Mouse (Mus musculus): Measurements from ENCODE around the gene Dync2li1.

Gene Dync2li1

GRCm38 (mm10) chr17:84626276-84626856 is at the start of gene Dync2li1:
Gene Dync2li1, plus strand, starts transcription at chr17:84626496.
- in situ Hi-C loops (cut with MboI) = no loop called here

DNA sequence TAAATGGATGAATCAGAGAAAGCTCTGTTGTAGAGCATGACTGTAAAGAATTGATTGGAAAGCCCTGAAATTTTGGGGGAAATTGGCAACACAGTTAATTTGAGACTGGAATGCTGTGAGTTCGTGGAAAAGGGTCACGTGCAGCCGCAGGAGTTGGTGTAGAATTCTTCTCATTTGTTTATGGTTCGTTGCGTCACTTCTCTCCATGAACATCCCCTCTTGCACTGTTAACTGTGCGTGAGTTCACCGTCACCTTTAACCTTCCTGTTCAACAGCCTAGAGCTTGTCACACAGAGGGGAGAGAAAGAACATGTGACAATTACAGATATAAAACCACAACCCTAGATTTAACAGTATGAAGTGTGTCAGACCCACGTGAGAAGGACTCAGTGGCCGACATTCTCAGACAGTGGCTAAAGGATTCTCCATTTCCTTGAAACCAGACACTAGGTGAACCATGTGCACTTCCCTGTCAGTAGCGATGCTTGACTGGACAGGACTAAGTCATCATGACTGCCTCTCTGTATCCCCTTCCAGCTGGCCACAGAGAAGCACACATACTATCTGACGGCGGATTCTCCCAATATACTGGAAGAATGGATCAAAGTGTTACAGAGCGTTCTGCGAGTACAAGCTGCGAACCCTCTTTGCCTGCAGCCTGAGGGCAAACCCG is 49.5 kb upstream of the Dync2li1 start:
- in situ Hi-C loops (cut with MboI) = no loop called here

DNA sequence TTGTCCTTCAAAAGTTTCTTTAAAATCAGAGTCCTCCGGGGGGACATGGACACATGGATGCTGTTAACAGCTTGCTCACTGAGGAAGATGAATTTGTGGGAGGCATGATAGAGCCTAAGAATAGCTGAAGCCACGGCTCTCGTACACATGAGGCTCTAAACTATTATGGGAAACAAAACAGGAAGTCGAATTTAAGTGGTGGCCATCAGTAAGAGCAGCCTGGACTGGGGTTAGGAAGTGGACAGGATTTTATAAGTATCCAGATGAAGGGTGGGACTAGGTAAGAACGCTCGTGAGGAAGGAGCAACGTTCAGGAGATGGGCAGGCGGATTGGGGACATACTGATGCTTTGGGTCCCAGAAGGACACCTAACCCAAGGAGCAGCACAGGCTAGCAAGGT is 47.0 kb upstream of the Dync2li1 start:
- in situ Hi-C loops (cut with MboI) = no loop called here

- in situ Hi-C loops (cut with MboI) = no loop called here
Observed at GRCm38 (mm10) chr17:84579817-84580216, 46.5 kb upstream of the Dync2li1 start.

- in situ Hi-C loops (cut with MboI) = no loop called here
Observed at GRCm38 (mm10) chr17:84580821-84581220, 45.5 kb upstream of the Dync2li1 start.

DNA sequence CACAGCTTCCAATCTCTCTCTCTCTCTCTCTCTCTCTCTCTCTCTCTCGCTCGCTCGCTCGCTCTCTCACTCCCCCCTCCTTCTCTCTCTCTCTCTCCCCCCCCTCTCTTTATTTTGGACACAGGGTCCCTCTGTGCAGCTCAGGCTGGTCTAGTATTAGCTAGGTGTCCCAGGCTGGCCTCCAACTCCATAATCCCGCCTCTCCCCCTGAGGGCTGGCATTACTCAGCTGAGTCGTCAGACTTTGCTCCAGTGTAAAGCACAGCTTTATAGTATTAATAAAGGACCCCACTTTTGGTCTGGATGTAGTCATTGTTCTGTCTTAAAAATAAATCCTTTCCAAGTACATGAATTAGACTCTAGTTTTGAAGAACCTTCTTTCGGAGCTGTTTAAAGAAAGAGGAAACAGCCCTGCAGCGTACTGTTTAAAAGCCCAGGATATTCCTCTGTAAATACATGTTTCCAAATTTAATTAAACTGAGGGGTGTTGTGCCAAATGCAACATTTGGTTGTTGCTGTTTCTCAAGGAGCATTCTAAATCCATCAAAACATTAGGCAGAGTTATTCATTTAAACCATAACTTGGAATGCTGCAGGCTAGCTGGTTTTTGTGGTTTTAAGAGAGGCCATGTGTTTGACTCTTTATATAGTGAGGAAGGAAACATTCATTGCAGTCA is 44.4 kb upstream of the Dync2li1 start:
- in situ Hi-C loops (cut with MboI) = no loop called here

DNA sequence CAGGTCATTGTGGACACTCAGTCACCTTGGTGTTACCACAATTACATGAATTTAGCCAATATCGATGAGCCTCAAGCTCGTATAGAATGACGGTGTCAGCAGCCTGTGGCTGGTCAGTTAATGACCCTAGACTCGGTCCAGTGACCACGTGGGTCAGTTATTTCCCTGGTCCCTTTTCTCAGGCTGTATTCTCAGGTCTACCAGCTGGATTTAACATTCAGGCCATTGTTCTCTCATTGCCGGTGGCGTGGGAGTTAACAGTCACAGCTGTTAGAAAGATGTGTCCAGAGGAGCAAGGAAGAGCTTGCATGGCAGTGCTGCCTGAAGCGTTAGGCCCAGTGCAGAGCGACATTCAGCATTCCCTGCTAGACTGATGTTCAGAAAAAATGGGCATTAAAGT is 42.2 kb upstream of the Dync2li1 start:
- in situ Hi-C loops (cut with MboI) = no loop called here

- in situ Hi-C loops (cut with MboI) = no loop called here
Observed at GRCm38 (mm10) chr17:84585104-84585503, 41.2 kb upstream of the Dync2li1 start.

DNA sequence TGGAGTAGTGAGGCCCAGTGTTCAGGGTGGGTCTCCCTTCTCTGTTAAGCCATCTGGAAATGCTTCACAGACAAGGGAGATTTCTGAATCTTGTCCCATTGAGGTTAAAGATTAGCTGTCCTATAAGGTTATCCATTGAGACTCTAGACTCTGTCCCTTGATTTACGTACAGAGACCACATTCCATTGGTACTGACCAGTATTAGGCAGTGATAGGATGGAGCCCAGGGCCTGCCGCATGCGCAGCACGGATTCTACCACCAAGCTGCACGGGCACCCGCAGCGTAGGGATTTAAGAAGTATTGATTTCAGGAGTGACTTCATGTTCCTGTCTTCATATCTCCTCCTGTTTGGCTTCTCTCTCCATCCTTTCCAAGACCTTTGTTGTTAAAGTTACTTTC is 36.2 kb upstream of the Dync2li1 start:
- in situ Hi-C loops (cut with MboI) = no loop called here

GRCm38 (mm10) chr17:84591431-84592150 is 34.7 kb upstream of the Dync2li1 start:
- in situ Hi-C loops (cut with MboI) = no loop called here

GRCm38 (mm10) chr17:84596015-84596441 is 30.3 kb upstream of the Dync2li1 start:
- in situ Hi-C loops (cut with MboI) = no loop called here

GRCm38 (mm10) chr17:84596501-84596900 is 29.8 kb upstream of the Dync2li1 start:
- in situ Hi-C loops (cut with MboI) = no loop called here

- in situ Hi-C loops (cut with MboI) = no loop called here
Observed at GRCm38 (mm10) chr17:84597859-84598258, 28.4 kb upstream of the Dync2li1 start.

- in situ Hi-C loops (cut with MboI) = no loop called here
Observed at GRCm38 (mm10) chr17:84598928-84599327, 27.4 kb upstream of the Dync2li1 start.

DNA sequence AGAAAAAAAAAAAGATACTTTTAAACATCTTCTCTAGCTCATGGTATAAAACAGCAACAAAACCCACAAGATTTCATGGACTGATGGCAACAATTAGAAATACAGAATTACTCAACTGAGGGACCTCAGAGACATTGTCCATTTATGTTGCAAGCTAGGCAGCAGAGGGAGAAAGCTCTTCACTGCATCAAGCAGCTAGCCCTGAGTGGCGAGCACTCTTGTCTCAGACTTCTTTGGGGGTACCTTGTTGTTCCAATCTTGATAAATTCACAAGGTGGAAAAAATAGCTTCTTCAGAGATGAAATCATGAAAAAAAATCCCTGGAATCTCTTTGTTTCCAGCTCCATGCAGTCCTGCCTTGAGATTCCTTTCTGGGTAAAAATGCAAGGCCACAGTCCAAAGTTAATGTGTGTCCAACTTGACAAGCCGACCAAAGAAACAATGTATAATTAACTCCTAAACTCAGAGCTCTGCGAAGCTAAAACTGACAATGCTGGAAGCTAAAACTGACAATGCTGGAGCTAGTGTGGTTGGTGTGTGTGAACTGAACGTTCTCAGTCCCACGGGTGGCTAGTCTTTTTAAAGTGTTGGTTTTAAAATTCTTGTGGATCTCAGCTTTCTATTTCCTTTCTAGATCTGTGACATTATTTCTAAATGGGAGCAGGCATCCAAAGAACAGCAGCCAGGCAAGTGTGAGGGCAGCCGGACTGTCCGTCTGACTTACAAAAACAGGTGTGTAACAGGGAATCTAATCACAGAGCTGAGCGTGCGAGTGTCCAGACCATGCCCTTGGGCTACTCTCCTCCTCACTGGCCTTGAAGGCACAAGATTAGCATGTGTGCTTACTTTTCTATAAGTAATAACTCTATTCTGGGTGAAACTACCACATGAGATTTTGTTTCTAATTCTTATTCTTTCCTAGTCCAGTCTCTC is 26.0 kb upstream of the Dync2li1 start:
- in situ Hi-C loops (cut with MboI) = no loop called here

DNA sequence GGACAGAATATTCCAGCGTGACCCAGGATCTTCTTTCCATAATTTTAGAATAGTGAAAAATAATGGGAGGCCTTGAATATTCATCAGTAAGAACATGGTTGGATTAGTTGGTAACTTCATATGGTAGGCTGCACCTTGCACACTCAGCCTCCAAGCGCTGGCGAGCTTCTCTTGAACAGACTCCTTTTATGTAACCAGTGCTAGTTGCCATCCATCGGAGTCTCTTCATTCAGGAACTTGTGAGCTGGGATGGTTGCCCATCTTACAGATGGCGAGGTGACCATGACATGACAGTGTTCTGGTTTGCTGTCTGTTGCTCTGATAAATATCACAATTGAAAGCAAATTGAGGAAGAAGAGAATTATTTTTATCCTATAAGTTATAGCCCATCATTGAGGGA is 24.5 kb upstream of the Dync2li1 start:
- in situ Hi-C loops (cut with MboI) = no loop called here

DNA sequence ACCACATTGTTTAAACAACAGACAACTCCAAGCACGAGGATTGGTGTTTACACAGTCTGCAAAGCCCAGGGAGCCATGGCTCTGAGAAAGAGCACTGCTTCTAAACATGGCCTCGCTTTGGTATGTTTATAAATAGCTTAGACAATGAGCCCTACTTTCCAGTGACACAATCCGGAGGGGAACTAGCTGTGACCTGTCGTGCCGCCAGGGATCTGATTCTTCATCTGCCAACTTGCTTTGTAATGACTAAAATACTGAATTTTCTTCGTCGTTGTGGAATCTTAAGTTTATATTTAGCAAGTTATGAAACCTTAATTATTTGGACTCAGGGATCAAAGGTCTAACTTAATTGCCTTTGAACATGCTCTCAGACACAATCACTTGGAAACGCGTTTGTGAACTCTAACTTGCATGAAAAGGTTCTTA is 23.1 kb upstream of the Dync2li1 start:
- in situ Hi-C loops (cut with MboI) = no loop called here

GRCm38 (mm10) chr17:84603709-84604420 is 22.4 kb upstream of the Dync2li1 start:
- in situ Hi-C loops (cut with MboI) = no loop called here

GRCm38 (mm10) chr17:84606976-84607375 is 19.3 kb upstream of the Dync2li1 start:
- in situ Hi-C loops (cut with MboI) = no loop called here

DNA sequence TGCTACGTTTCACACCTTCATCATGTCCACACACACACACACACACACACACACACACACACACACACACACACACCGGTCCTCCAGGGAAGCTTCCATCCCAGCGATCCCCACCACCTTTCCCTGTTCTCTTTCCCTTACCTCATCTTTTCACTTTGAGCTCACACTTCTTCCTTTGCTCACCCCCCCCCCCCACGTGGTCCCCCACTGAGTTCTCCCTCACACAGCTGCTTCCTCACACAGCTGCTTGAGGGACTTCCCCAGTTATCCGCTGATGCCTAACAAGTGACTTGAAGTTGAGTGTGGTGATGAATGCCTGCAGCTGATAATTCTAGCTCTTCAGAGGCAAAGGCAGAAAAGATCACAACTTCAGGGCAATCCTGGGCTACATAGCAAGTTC is 18.7 kb upstream of the Dync2li1 start:
- in situ Hi-C loops (cut with MboI) = no loop called here

DNA sequence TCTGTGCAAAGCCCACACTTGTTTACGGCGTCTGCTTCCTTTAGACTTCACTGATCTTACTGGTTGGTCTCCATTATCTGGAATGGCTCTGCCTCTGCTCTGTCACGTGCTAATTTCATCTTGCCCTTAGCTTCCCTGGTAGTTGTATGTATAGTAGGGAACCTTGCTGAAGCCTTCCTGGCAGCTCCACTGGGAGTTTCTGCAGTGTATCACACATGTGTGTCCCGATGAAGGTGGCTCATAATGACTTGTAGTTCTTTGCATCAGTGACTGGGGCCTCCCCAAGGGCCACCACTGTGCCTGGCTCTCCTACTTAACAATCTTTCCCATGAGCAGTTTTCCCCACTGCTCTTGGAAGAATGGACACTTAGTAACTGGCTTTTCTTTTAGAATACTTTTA is 17.7 kb upstream of the Dync2li1 start:
- in situ Hi-C loops (cut with MboI) = no loop called here

Measured in mature B cell (primary cell).